Mouse (Mus musculus): ENCODE results near the gene Prrx1. TPM values are rescaled to one million over a fixed set of nuclear protein-coding genes. Genes with fewer than 3 reads are reported as not detected.

Prrx1 gene
- 8.6 and 9.1 TPM in 2 replicates for polyA plus RNA-seq (2015; fragmentation: Nextera tagmentation; extraction: Ambion mirVana)

GRCm38 (mm10) chr1:163313101-163313773 lies at the start of gene Prrx1:
Gene Prrx1 (minus strand): TSS chr1:163313710.
- H3K27ac ChIP-seq = peak within 1 kb of the TSS; percentile 49
- H3K9me3 ChIP-seq (replicated peaks) = no peaks in the 10 kb centered on the region
- H3K27me3 ChIP-seq = peaks cover 59% of the 10 kb centered on the region
- 0% methylated on average over 17 of the region's 17 CpGs for WGBS
- peak within 1 kb of the TSS; percentile 93 for H3K4me2 ChIP-seq
- peak within 1 kb of the TSS; percentile 81 for H3K9ac ChIP-seq
- peaks cover 61% of the 10 kb centered on the region for H3K4me1 ChIP-seq
- H3K36me3 ChIP-seq (ENCODE audit: poor library complexity, severe bottlenecking) = no peaks in the 10 kb centered on the region
- H3K4me3 ChIP-seq = peak within 1 kb of the TSS; percentile 57
- peak; percentile 74 for ATAC-seq

GRCm38 (mm10) chr1:163362202-163362601 lies 48.7 kb upstream of the Prrx1 start:
- Histone ChIP-seq H3K36me3 (ENCODE audit: poor library complexity, severe bottlenecking) (no peaks in the 10 kb centered on the region), H3K9ac (no peak overlapping the region), H3K4me2 (no peak overlapping the region), H3K27ac (no peak overlapping the region), H3K4me1 (no peaks in the 10 kb centered on the region), H3K4me3 (no peak overlapping the region), H3K9me3 (replicated peaks) (no peaks in the 10 kb centered on the region), H3K27me3 (no peaks in the 10 kb centered on the region)
- no peak for ATAC-seq
- WGBS = 71% methylated on average over 8 of the region's 8 CpGs

GRCm38 (mm10) chr1:163361376-163361775 lies 47.9 kb upstream of the Prrx1 start:
- Histone ChIP-seq H3K27me3 (no peaks in the 10 kb centered on the region), H3K4me1 (no peaks in the 10 kb centered on the region), H3K4me3 (no peak overlapping the region), H3K9ac (no peak overlapping the region), H3K27ac (no peak overlapping the region), H3K4me2 (no peak overlapping the region), H3K36me3 (ENCODE audit: poor library complexity, severe bottlenecking) (no peaks in the 10 kb centered on the region), H3K9me3 (replicated peaks) (no peaks in the 10 kb centered on the region)
- 78% methylated on average over 5 of the region's 5 CpGs for WGBS
- ATAC-seq = no peak

GRCm38 (mm10) chr1:163360796-163361195 lies 47.3 kb upstream of the Prrx1 start:
- Histone ChIP-seq H3K4me1 (0 out of 2 replicates have a peak, but pooled peaks cover under 1% of the 10 kb centered on the region), H3K9me3 (replicated peaks) (no peaks in the 10 kb centered on the region), H3K36me3 (ENCODE audit: poor library complexity, severe bottlenecking) (no peaks in the 10 kb centered on the region), H3K4me2 (no peak overlapping the region), H3K4me3 (no peak overlapping the region), H3K27me3 (no peaks in the 10 kb centered on the region), H3K9ac (no peak overlapping the region), H3K27ac (no peak overlapping the region)
- ATAC-seq = no peak
- WGBS = 69% methylated on average over 6 of the region's 6 CpGs

- WGBS = 91% methylated on average over 3 of the region's 3 CpGs
- Histone ChIP-seq H3K9ac (no peak overlapping the region), H3K27me3 (no peaks in the 10 kb centered on the region), H3K4me2 (no peak overlapping the region), H3K4me3 (no peak overlapping the region), H3K36me3 (ENCODE audit: poor library complexity, severe bottlenecking) (no peaks in the 10 kb centered on the region), H3K27ac (no peak overlapping the region), H3K9me3 (replicated peaks) (no peaks in the 10 kb centered on the region), H3K4me1 (0 out of 2 replicates have a peak, but pooled peaks cover 4% of the 10 kb centered on the region)
- ATAC-seq = no peak
These were observed 46.0 kb upstream of the Prrx1 start for GRCm38 (mm10) chr1:163359521-163359920.

- H3K36me3 ChIP-seq (ENCODE audit: poor library complexity, severe bottlenecking) = no peaks in the 10 kb centered on the region
- H3K27me3 ChIP-seq = no peaks in the 10 kb centered on the region
- no peak for ATAC-seq
- no peak overlapping the region for H3K4me3 ChIP-seq
- no peaks in the 10 kb centered on the region for H3K9me3 ChIP-seq (replicated peaks)
- WGBS = 72% methylated on average over 7 of the region's 7 CpGs
- no peak overlapping the region for H3K27ac ChIP-seq
- 0 out of 2 replicates have a peak, but pooled peaks cover 4% of the 10 kb centered on the region for H3K4me1 ChIP-seq
- no peak overlapping the region for H3K9ac ChIP-seq
- H3K4me2 ChIP-seq = no peak overlapping the region
These were observed 44.7 kb upstream of the Prrx1 start for GRCm38 (mm10) chr1:163358165-163358564.

GRCm38 (mm10) chr1:163357733-163358132 lies 44.2 kb upstream of the Prrx1 start:
- Histone ChIP-seq H3K9me3 (replicated peaks) (no peaks in the 10 kb centered on the region), H3K4me2 (no peak overlapping the region), H3K27me3 (no peaks in the 10 kb centered on the region), H3K36me3 (ENCODE audit: poor library complexity, severe bottlenecking) (no peaks in the 10 kb centered on the region), H3K9ac (no peak overlapping the region), H3K4me3 (no peak overlapping the region), H3K4me1 (0 out of 2 replicates have a peak, but pooled peaks cover 4% of the 10 kb centered on the region), H3K27ac (no peak overlapping the region)
- 56% methylated on average over 6 of the region's 6 CpGs for WGBS
- no peak for ATAC-seq

GRCm38 (mm10) chr1:163356167-163356566 lies 42.7 kb upstream of the Prrx1 start:
- Histone ChIP-seq H3K27ac (no peak overlapping the region), H3K4me1 (0 out of 2 replicates have a peak, but pooled peaks cover 4% of the 10 kb centered on the region), H3K4me3 (no peak overlapping the region), H3K9ac (no peak overlapping the region), H3K27me3 (no peaks in the 10 kb centered on the region), H3K36me3 (ENCODE audit: poor library complexity, severe bottlenecking) (no peaks in the 10 kb centered on the region), H3K4me2 (no peak overlapping the region), H3K9me3 (replicated peaks) (no peaks in the 10 kb centered on the region)
- WGBS = 71% methylated on average over 4 of the region's 4 CpGs
- no peak for ATAC-seq

- 43% methylated on average over 3 of the region's 3 CpGs for WGBS
These were observed 42.2 kb upstream of the Prrx1 start for GRCm38 (mm10) chr1:163355626-163356156.

GRCm38 (mm10) chr1:163350988-163351387 lies 37.5 kb upstream of the Prrx1 start:
- H3K9ac ChIP-seq = no peak overlapping the region
- no peak for ATAC-seq
- H3K4me3 ChIP-seq = no peak overlapping the region
- 0 out of 2 replicates have a peak, but pooled peaks cover 4% of the 10 kb centered on the region for H3K4me1 ChIP-seq
- no peaks in the 10 kb centered on the region for H3K27me3 ChIP-seq
- H3K9me3 ChIP-seq (replicated peaks) = no peaks in the 10 kb centered on the region
- H3K4me2 ChIP-seq = no peak overlapping the region
- H3K36me3 ChIP-seq (ENCODE audit: poor library complexity, severe bottlenecking) = no peaks in the 10 kb centered on the region
- 86% methylated on average over 3 of the region's 3 CpGs for WGBS
- H3K27ac ChIP-seq = no peak overlapping the region

More at GRCm38 (mm10) chr1:163355626-163356156, 42.2 kb upstream of the Prrx1 start:
- Histone ChIP-seq H3K4me2 (no peak overlapping the region), H3K4me1 (0 out of 2 replicates have a peak, but pooled peaks cover 4% of the 10 kb centered on the region), H3K9me3 (replicated peaks) (no peaks in the 10 kb centered on the region), H3K36me3 (ENCODE audit: poor library complexity, severe bottlenecking) (no peaks in the 10 kb centered on the region), H3K9ac (no peak overlapping the region), H3K4me3 (no peak overlapping the region), H3K27me3 (no peaks in the 10 kb centered on the region), H3K27ac (no peak overlapping the region)
- no peak for ATAC-seq

- no peaks in the 10 kb centered on the region for H3K4me1 ChIP-seq
- no peak overlapping the region for H3K4me2 ChIP-seq
- H3K9me3 ChIP-seq (replicated peaks) = no peaks in the 10 kb centered on the region
- H3K27me3 ChIP-seq = no peaks in the 10 kb centered on the region
- H3K9ac ChIP-seq = no peak overlapping the region
- H3K4me3 ChIP-seq = no peak overlapping the region
- WGBS = 83% methylated on average over 5 of the region's 5 CpGs
- no peaks in the 10 kb centered on the region for H3K36me3 ChIP-seq (ENCODE audit: poor library complexity, severe bottlenecking)
- H3K27ac ChIP-seq = no peak overlapping the region
- ATAC-seq = no peak
These were observed 32.0 kb upstream of the Prrx1 start for GRCm38 (mm10) chr1:163345541-163345940.

GRCm38 (mm10) chr1:163344931-163345330 lies 31.4 kb upstream of the Prrx1 start:
- Histone ChIP-seq H3K4me1 (no peaks in the 10 kb centered on the region; the same call in 1 of the 2 replicates), H3K27me3 (no peaks in the 10 kb centered on the region), H3K36me3 (ENCODE audit: poor library complexity, severe bottlenecking) (no peaks in the 10 kb centered on the region), H3K27ac (no peak overlapping the region), H3K4me3 (no peak overlapping the region), H3K4me2 (no peak overlapping the region), H3K9ac (no peak overlapping the region), H3K9me3 (replicated peaks) (no peaks in the 10 kb centered on the region)
- 14% methylated on average over 1 of the region's 1 CpGs for WGBS
- ATAC-seq = no peak
